Mouse (Mus musculus) mesoderm, embryonic 11.5 days (tissue): ENCODE results near the gene Slc9b2.

Experiments
- DNase-seq: peaks from one replicate; pipeline ENCODE4 v3.0.0-alpha.2; 2012; ENCODE audit warnings: low read depth, low spot score

The Slc9b2 gene

DNA sequence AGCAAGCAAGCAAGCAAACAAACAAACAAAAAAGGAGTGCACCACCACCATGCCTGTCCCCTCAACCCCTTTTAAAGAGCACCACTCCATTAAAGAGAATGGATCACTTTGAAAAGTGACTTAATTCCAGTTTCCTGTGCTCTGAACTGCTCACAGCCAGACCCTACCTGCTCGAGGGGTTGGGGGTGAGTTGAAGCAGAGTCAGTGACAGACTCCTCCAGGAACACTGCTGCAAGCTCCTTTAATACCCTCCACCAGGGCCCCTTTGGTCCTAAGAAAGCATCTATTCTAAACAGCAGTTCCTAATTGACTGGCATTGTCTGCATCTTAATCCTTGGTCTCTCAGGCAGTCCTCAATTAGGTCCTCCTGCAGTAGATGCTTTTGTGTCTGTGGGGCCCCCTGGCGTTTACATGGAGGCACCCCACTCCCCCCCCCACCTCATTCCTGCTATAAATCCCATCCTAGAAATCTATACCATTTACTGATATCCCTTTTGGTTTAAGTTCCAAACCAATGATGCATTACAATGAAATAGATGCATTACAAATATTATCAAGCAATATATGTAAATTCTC, 5.5 kb downstream of the Slc9b2 start:
- no peak for DNase-seq

DNA sequence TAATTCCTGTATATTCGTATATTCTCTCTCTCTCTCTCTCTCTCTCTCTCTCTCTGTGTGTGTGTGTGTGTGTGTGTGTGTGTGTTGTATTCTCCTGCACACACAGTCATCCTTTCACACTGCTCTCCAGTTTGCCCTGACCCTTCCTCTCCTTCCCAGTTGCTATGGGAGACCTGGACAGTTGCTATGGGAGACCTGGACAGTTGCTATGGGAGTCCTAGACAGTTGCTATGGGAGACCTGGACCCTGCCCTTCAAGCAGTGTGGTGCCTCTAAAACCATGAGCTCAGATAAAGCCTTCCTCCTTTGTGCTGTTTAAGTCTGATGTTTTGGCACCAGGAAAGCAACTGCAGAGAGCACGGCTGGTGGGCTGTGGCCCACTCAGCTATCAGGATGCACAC, 6.2 kb downstream of the Slc9b2 start:
- no peak for DNase-seq

GRCm38 (mm10) chr3:135314811-135315210, 7.3 kb downstream of the Slc9b2 start:
- no peak for DNase-seq

DNA sequence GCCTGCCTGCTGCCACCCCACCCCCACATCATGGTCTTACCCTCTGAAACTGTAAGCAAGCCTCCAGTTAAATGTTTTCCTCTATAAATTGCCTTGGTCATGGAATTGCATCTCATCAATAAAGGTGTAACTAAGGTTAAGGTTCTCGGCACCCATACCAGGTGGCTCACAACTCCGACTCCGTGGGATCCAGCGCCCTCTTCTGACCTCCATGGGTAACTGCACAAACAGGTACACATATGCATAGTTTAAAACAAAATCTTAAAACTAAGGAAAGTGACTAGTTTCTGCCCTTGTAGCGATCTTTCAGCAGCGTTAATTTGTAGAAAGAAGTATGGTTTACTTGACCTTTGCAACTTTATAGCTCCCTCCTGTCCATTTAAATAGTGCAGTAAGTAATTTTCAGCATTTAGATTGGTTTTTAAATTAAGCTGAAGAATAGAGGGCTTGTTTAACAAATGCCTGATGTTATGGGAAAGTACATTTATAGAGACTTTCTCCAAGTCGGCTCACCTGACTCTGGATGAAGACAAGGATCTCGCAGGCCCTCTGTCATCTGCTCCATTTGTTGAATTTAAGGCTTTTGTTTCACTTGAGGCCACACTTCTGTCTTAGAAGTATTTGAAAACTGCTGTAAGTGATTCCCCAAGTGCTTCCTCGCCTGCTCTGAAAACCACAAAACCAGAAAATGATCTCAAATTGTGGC, 8.4 kb downstream of the Slc9b2 start:
- no peak for DNase-seq

DNA sequence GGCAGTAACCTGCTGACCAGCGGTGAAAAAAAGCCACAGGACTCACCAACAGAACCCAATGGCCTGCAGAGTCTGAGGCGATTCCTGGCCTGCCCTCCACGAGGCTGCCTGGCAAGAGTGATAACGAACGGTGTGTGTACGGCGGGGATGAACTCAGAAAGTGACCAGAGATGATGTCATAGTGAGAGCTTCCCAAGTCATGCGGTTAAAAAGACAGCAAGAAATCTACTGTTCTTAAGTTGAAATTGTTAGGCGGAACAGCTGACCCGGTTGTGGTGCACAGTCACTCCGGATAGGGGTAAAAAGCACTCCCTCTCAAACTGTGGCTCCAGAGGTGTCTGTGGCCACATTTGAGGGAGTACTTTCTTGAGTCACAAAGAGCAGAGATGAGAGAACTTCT, 10.8 kb downstream of the Slc9b2 start:
- no peak for DNase-seq

DNA sequence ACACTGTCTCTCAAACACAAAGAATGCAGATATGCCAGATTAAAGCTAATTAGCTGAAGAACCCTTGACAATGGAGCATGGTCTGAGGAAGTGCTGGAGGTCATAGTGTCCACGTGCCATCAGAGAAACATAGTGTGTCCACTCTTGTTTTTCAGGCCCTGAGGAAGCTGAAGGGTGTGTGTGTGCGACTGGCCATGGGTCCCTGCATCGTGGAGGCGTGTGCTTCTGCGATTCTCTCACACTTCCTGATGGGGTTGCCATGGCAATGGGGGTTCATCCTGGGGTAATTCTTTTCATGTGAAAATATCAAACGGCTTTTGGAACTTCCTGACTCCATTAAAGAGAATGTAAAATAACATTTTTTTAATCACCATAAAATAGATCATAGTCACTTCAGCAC, 16.9 kb downstream of the Slc9b2 start:
- no peak for DNase-seq

GRCm38 (mm10) chr3:135327176-135327575, 19.7 kb downstream of the Slc9b2 start:
- DNase-seq = no peak

DNA sequence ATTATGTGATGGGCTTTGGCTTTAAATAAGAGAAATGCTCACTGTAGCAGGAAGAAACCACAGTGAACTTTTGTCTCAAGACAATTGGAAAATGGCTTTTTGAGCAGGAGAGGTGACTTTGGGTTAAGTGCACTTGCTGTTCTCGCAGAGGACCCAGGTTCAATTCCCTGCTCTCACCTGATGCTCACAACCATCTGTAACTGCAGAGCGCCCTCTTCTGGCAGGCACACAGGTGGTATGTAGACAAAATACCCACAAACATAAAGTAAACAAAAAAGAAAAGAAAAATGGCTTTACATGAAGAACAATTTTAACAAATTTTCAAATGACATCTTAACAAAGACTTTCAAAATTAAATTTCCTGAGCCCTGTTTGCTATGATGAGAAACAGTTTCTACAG, 20.1 kb downstream of the Slc9b2 start:
- no peak for DNase-seq

- DNase-seq = peak; percentile 65
Measured at GRCm38 (mm10) chr3:135328560-135328959, 21.1 kb downstream of the Slc9b2 start.

DNA sequence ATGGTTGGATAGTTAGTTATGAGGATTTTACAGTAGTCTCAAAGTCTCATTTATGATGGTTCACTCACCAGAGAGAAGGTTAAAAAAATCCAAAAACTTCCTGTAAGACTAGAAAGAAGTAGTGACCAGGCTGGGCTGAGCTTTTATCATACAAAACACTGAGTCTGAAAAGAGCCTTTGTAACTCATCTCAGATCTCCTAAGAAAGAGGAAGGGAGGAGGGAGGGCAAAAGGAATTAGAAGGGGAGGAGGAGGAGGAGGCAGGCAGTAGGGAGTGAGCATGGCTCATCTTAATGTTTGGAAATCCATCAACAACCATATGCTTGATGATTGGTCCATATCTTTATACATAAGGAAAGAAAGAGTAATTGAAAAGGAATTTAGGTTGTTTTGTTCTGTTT, 25.2 kb downstream of the Slc9b2 start:
- DNase-seq = no peak

GRCm38 (mm10) chr3:135333763-135334162, 26.3 kb downstream of the Slc9b2 start:
- no peak for DNase-seq

GRCm38 (mm10) chr3:135347739-135348264, 40.3 kb downstream of the Slc9b2 start, which contains the start of gene Slc9b1:
Gene Slc9b1 (plus strand): TSS chr3:135348029.
- no peak for DNase-seq

DNA sequence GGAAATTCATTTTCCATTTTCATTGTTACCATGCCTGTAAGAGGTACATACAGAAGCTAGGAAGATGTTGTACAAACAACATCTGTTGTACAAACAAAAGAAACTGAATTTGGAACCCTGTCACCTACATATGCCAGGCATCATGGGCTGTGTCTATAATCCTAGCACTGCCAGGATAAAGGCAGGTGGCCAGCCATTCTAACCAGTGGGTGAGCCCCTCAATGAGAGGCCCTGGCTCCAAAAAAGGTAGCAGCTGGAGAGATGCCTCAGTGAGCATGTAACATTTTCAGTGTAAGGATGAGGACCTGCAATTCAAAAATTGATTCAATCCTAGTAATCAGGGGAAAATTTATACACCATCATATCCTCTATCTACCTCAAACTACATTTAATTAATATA, 41.5 kb downstream of the Slc9b2 start:
- DNase-seq = no peak

- DNase-seq = no peak
Measured at GRCm38 (mm10) chr3:135351857-135352256, 44.4 kb downstream of the Slc9b2 start.

GRCm38 (mm10) chr3:135357394-135357793, 49.9 kb downstream of the Slc9b2 start:
- no peak for DNase-seq

DNA sequence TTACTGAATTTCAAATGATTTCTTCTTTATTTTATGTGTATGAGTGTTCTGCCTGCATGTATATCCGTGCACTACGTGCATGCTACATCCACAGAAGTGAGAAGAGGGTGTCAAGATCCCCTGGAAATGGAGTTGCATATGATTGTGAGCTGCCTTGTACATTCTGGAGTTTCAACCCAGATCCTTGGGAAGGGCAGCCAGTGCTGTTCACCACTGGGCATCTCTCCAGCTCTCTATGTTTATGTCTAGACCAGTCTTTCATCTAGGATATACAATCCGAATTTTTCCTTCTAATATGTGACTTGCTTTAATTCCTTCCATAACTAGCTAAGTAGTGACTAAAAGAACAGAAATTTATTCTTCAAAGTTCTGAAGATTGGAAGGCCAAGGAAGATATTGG, 68.3 kb downstream of the Slc9b2 start:
- DNase-seq = no peak

GRCm38 (mm10) chr3:135377445-135377844, 69.9 kb downstream of the Slc9b2 start:
- DNase-seq = no peak

DNA sequence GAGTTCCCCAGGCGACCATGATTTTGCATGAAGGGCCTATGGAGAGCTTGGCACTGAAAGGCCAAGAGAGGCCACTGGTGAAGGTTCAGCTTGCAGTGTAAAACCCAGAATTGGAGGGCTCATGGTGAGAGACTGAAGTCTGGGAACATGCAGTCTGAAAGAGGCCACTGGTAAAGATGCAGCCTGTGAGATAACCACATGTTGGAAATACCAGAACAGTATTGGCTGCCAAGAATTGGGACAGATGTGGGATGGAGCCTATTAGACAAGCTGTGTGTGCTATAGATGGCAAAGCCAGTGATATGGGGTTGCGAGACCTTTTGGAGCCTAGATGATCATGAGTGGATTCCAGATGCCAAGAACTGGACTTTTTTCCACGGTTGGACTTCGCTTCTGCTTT, 72.4 kb downstream of the Slc9b2 start:
- no peak for DNase-seq

DNA sequence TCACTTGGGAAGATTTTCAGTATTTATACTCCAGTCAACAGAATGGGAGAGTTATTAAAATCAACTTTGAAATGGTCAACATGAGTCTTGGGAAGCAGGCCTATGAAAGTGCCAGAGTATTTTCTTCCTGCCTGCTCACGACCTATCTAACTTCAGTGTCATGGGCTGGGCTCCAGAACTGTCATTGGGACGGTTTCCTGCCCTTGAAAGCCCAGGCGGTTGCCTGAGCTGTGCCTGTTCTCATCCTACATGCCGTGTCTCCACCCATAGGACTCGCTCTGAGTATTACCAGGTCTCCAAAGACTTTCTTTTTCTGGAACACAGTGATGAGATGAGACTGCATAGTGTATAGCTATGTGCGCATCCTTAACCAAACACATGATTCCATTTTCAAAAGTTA, 85.7 kb downstream of the Slc9b2 start:
- no peak for DNase-seq
